In the genomic region with DNA sequence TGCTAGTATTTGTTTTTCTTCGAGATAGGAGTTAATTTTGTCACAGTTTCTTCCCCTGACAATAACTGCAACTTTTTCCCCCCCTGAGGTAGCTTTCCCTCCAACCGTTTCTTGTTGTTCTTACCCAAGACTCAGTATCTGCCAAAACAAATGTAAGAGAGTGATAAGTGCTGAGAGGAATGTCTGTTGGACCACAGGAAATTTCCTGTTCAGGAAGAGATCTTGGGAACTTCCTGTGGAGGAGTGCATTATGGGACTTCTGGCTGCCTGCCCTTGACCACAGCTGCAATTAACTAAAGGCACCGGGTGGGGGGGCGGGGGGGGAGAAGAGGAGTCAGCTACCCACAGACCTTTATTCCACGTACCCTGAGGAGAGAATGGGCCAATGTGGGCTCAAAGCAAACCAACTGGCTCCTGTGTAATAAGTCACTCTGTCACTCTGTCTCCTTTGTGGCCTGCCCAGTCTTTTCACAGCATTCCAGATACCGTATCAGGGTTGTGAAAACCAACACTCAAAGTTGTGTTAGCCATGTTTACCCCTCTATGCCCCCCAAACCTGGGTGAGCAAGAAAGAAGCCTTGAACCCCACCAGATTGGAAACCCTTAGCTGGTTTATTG, we compare ENCODE assay signal across 9 mouse cellular contexts.
DNase-seq lines count a peak whose midpoint lies in the region; ATAC-seq and TF ChIP-seq lines count a peak whose summit lies in the region.
"Had no signal": no experiment of that assay in that cellular context is flagged by ENCODE, and none has a peak within 500 bp of the region (broad histone marks: within the 10 kb centered on the region; RNA-seq: fewer than 3 reads in every experiment).

No protein-coding gene starts in this region.

- 0 out of 2 replicates have a peak overlapping the region, but pooled peaks have one; percentile 23 for H3K27ac ChIP-seq in intestine, embryonic 15.5 days
- H3K27ac ChIP-seq in intestine, postnatal 0 days (ENCODE audit: low read depth, low read length) = no peak overlapping the region
- peak overlapping the region; percentile 75 for H3K27ac ChIP-seq in heart, adult 2 months
- peak overlapping the region; percentile 56 for H3K27ac ChIP-seq in kidney, embryonic 16.5 days (ENCODE audit: low read length)
- H3K27ac ChIP-seq in midbrain, embryonic 13.5 days = no peak overlapping the region

- TF ChIP-seq EP300 in heart, adult 2 months (IDR thresholded peaks at IDR 0.05; ENCODE audit: insufficient read depth, low read depth, low read length) = 0 out of 2 replicates have a peak, but pooled peaks have one; percentile 41

- TF ChIP-seq POLR2A in heart, adult 2 months (IDR thresholded peaks at IDR 0.05; ENCODE audit: insufficient read depth, low read depth, low read length) = no peak

- WGBS in intestine, embryonic 15.5 days = 49% methylated on average over 6 of the region's 6 CpGs
- WGBS in intestine, postnatal 0 days = 50% methylated on average over 6 of the region's 6 CpGs
- 38% methylated on average over 6 of the region's 6 CpGs for WGBS in heart, adult 2 months
- 35% methylated on average over 5 of the region's 6 CpGs for WGBS in kidney, embryonic 16.5 days
- 79% methylated on average over 6 of the region's 6 CpGs for WGBS in midbrain, embryonic 13.5 days

- H3K36me3 ChIP-seq in intestine, embryonic 15.5 days = no peaks in the 10 kb centered on the region
- H3K36me3 ChIP-seq in intestine, postnatal 0 days (ENCODE audit: control insufficient read depth, insufficient read depth) = no peaks in the 10 kb centered on the region
- H3K36me3 ChIP-seq in heart, adult 2 months (ENCODE audit: control insufficient read depth, insufficient read depth, low read length) = peaks cover 9% of the 10 kb centered on the region; the same call in 1 of the 2 replicates
- no peaks in the 10 kb centered on the region for H3K36me3 ChIP-seq in kidney, embryonic 16.5 days (ENCODE audit: insufficient read depth, low read length)
- no peaks in the 10 kb centered on the region for H3K36me3 ChIP-seq in midbrain, embryonic 13.5 days

- no peaks in the 10 kb centered on the region for H3K9me3 ChIP-seq in intestine, embryonic 15.5 days
- no peaks in the 10 kb centered on the region for H3K9me3 ChIP-seq in intestine, postnatal 0 days (ENCODE audit: control insufficient read depth)
- no peaks in the 10 kb centered on the region for H3K9me3 ChIP-seq in kidney, embryonic 16.5 days (ENCODE audit: low read length)
- H3K9me3 ChIP-seq in midbrain, embryonic 13.5 days = no peaks in the 10 kb centered on the region

- peaks cover 33% of the 10 kb centered on the region for H3K4me1 ChIP-seq in intestine, embryonic 15.5 days (replicated peaks)
- peaks cover 7% of the 10 kb centered on the region for H3K4me1 ChIP-seq in intestine, postnatal 0 days (replicated peaks; ENCODE audit: control insufficient read depth, insufficient read depth, low read length)
- peaks cover 26% of the 10 kb centered on the region for H3K4me1 ChIP-seq in heart, adult 2 months (ENCODE audit: control insufficient read depth, insufficient read depth, low read length)
- H3K4me1 ChIP-seq in kidney, embryonic 16.5 days (ENCODE audit: insufficient read depth, low read length) = peaks cover 56% of the 10 kb centered on the region
- peaks cover 29% of the 10 kb centered on the region for H3K4me1 ChIP-seq in midbrain, embryonic 13.5 days (replicated peaks)

- peak; percentile 82 to 84 for DNase-seq in heart, adult 2 months
- no peak for DNase-seq in right cerebral cortex, postnatal 36 days (ENCODE audit: low spot score in 2 of 2)
- DNase-seq in left cerebral cortex, postnatal 14 days (ENCODE audit: low spot score in 2 of 2) = no peak

- TF ChIP-seq CTCF in intestine, postnatal 0 days (IDR thresholded peaks at IDR 0.05; ENCODE audit: low read depth) = no peak
- TF ChIP-seq CTCF in heart, adult 2 months (IDR thresholded peaks at IDR 0.05) = no peak

- H3K27me3 ChIP-seq in intestine, embryonic 15.5 days (replicated peaks) = no peaks in the 10 kb centered on the region
- H3K27me3 ChIP-seq in intestine, postnatal 0 days (replicated peaks; ENCODE audit: control insufficient read depth, insufficient read depth, low read length) = no peaks in the 10 kb centered on the region
- H3K27me3 ChIP-seq in heart, adult 2 months (ENCODE audit: control insufficient read depth, insufficient read depth, low read length) = no peaks in the 10 kb centered on the region
- H3K27me3 ChIP-seq in kidney, embryonic 16.5 days (ENCODE audit: insufficient read depth, low read length) = no peaks in the 10 kb centered on the region
- no peaks in the 10 kb centered on the region for H3K27me3 ChIP-seq in midbrain, embryonic 13.5 days

- no peak overlapping the region for H3K4me2 ChIP-seq in intestine, embryonic 15.5 days (replicated peaks)
- H3K4me2 ChIP-seq in intestine, postnatal 0 days (replicated peaks; ENCODE audit: low read depth) = no peak overlapping the region
- no peak overlapping the region for H3K4me2 ChIP-seq in kidney, embryonic 16.5 days (replicated peaks; ENCODE audit: low read depth, low read length)
- no peak overlapping the region for H3K4me2 ChIP-seq in midbrain, embryonic 13.5 days (replicated peaks)

- H3K79me2 ChIP-seq in heart, adult 2 months (replicated peaks; ENCODE audit: control insufficient read depth, insufficient read depth, low read length) = no peaks in the 10 kb centered on the region

- no peak overlapping the region for H3K4me3 ChIP-seq in intestine, embryonic 15.5 days (replicated peaks)
- H3K4me3 ChIP-seq in intestine, postnatal 0 days (ENCODE audit: low read depth, low read length) = no peak overlapping the region
- no peak overlapping the region for H3K4me3 ChIP-seq in heart, adult 2 months
- H3K4me3 ChIP-seq in kidney, embryonic 16.5 days (ENCODE audit: low read length) = no peak overlapping the region
- H3K4me3 ChIP-seq in midbrain, embryonic 13.5 days (replicated peaks) = no peak overlapping the region
- H3K4me3 ChIP-seq: erythroblast, embryonic 14.5 days had no signal

- no peak overlapping the region for H3K9ac ChIP-seq in intestine, embryonic 15.5 days
- no peak overlapping the region for H3K9ac ChIP-seq in intestine, postnatal 0 days (ENCODE audit: low read depth, low read length)
- H3K9ac ChIP-seq in heart, adult 2 months (ENCODE audit: low read depth, low read length) = no peak overlapping the region
- no peak overlapping the region for H3K9ac ChIP-seq in kidney, embryonic 16.5 days (replicated peaks; ENCODE audit: low read length)
- no peak overlapping the region for H3K9ac ChIP-seq in midbrain, embryonic 13.5 days (replicated peaks)

- no peak for ATAC-seq in intestine, embryonic 15.5 days
- ATAC-seq in intestine, postnatal 0 days = no peak
- no peak for ATAC-seq in kidney, embryonic 16.5 days (ENCODE audit: low FRiP score, low TSS enrichment)
- ATAC-seq in megakaryocyte progenitor cell, adult 5-6 weeks (replicated peaks; ENCODE audit: poor library complexity) = peak; percentile 66
- no peak for ATAC-seq in midbrain, embryonic 13.5 days

- intact Hi-C loops in heart, adult 2 months (cut with DNase I) = loop anchor here (5.0 kb wide), 1 partner anchor 34 kb away; no protein-coding TSS in a partner anchor
- intact Hi-C loops in left cerebral cortex, postnatal 14 days (cut with DNase I) = no loop called here

Comparison
In these comparisons a context has a peak if more than half of its experiments do, and no peak if none do; other contexts are left out.
1. H3K27ac ChIP-seq: peak in intestine, embryonic 15.5 days (single experiment), heart, adult 2 months (single experiment) and kidney, embryonic 16.5 days (single experiment); none in intestine, postnatal 0 days (single experiment) and midbrain, embryonic 13.5 days (single experiment).
2. DNase-seq: peak in heart, adult 2 months (2 of 2); none in right cerebral cortex, postnatal 36 days (0 of 2) and left cerebral cortex, postnatal 14 days (0 of 2).